Mouse (Mus musculus) layer of hippocampus, postnatal 10 days (tissue): Measurements from ENCODE around the gene Bbs9. TPM values are rescaled to one million over a fixed set of nuclear protein-coding genes. Genes with fewer than 3 reads are reported as not detected.
"Not testable (repeated sequence)": the region's sequence is repeated elsewhere in the genome, so short reads cannot be mapped to it uniquely, and the experiment has no call there.

Experiments used
- DNase-seq, 2 experiments: peaks; one replicate each; pipeline ENCODE4 v3.0.0; 2021; ENCODE audit warnings: low spot score in 2 of 2
- total RNA-seq, 2 experiments: library from RNA; stranded (reverse); gene quantifications; 2 replicates each; pipeline ENCODE4 v1.2.3; 2021

Bbs9 gene
- total RNA-seq, 2 experiments from 2014 or later = 22.3 to 22.4 TPM

- no peak for DNase-seq
Measured at GRCm38 (mm10) chr9:22829212-22829960, 353.9 kb downstream of the Bbs9 start.

DNA sequence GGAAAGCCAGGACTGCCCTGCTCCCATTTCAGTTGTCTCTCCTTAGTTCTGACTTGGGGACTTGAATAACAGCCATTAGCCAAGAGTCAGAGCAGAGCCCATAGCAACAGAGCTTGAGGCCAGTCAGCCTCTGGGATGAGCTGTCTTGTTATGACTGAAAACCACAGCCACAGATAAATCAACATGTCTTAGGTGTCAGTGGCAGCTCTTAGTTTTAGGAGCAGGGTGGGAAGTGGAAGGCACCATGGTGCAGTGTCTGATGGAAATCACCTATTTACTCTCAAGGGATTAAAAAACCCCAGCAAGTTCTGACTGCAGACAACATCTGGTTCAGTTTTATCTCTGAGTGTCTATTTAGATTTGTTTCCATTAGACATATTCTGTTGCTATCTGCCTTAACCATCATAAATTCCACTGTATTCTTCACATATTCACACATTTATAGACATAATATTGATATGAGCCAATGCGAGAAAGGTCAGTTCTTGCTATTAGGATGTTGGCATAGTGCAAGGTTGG is 359.5 kb downstream of the Bbs9 start:
- DNase-seq = no peak

- no peak for DNase-seq
Measured at GRCm38 (mm10) chr9:22837000-22837399, 361.5 kb downstream of the Bbs9 start.

DNA sequence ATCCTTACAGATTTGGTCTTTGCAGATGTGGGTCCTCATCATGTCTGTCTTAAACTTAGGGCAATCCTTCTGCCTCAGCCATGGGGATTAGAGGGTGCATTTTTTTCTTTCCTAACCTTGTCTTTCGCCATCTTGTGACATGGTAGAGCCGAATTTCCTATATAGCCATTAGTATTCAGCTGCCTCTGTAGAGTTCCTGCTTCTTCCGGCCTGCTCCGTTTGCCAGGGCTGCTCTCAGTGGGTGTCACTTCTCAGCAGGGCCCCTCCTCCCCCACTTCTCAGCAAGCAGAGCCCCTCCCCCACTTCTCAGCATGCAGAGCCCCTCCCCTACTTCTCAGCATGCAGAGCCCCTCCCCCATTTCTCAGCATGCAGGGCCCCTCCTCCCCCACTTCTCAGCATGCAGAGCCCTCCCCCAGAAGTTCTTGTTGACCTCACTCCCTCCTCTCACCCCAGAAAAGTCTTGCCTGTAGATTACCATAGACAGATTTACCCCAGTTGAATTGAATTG is 362.2 kb downstream of the Bbs9 start:
- no peak for DNase-seq

DNA sequence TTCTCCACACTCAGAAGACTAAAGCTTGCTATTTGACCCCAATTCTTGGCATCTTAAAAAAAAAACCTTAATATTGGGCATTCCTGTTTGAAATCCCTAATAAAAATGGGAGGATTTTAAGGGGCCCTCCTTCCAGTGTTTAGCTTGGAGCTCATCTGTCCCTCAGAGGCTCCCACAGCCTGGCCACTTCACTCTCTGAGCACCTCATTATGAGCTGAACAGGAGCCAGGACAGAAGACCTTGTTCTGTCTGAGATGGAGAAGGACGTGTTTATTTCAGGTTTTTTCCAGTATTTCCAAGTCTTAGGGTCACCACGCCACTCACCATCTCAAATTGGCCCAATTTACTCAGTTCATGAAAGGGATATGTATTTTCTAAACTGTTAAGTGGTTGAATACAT is 370.5 kb downstream of the Bbs9 start:
- no peak for DNase-seq

DNA sequence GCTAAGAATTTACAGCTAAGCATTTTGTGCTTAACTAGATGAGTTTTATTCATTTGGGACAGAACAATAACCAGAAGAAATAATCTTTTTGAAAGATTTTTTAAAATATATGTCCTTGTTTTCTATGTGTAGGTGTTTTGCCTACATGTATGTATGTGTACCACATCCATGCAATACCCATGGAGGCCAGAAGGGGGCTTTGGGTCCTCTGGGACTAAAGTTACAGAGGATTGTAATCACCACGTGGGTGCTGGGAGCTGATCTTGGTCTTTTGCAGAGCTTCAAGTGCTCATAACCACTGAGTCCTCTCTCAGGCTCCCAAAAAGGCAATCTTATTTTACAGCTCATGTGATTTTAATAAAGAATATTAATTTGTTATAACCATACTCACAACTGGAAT is 371.3 kb downstream of the Bbs9 start:
- no peak for DNase-seq

GRCm38 (mm10) chr9:22848800-22849199 is 373.3 kb downstream of the Bbs9 start:
- no peak for DNase-seq

GRCm38 (mm10) chr9:22849212-22849611 is 373.7 kb downstream of the Bbs9 start:
- DNase-seq = no peak

DNA sequence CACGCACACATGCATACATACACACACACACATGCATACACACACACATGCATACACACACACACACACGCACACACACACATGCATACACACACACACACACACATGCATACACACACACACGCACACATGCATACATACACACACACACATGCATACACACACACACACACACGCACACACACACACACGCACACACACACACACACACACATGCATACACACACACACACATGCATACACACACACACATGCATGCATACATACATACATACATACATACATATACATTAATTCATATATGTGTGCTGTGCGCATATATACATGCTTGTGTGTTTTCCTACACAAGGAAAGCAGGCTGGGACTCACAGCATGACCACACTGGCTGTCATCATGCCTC is 393.6 kb downstream of the Bbs9 start:
- DNase-seq = not testable (repeated sequence)

DNA sequence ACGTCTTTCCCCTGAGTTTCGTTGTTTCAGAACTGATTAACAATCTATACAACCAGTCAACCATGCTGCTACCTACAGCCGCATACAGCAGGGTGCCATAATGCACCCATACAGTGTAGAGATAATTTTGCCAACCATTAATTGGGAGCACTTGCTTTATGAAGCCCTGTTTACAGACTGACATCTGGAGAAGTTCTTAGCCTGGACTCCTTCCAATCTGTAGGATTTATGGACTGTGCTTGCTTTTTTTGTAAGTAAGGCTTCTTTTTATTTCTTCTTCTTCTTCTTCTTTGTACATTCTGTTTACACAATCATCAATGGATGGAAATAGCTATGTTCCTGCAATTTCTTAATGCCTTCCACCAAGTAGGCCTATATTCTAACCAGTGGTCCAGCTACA is 395.1 kb downstream of the Bbs9 start:
- no peak for DNase-seq

DNA sequence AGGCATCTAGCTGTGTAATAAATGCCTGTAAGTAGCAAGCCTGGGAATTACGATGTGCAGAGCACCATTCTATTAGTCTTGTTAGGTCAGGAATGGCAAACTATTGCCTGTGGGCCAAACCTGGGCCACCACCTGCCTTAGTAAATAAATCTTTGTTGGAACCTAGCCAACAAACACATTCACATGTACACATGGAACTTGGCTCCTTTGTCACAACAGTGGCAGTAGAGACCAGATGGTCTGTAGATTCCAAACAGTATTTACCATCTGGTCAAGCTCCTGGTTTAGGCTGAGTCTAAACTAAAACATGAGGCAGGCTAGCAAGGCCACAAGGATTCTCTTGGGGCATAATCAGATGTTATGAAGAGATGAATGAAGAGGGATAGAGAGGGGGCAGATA is 399.7 kb downstream of the Bbs9 start:
- DNase-seq = no peak

- DNase-seq = no peak
Measured at GRCm38 (mm10) chr9:22879266-22879665, 403.8 kb downstream of the Bbs9 start.

GRCm38 (mm10) chr9:22886351-22886750 is 410.8 kb downstream of the Bbs9 start:
- no peak for DNase-seq

- DNase-seq = no peak
Measured at GRCm38 (mm10) chr9:22905434-22905833, 429.9 kb downstream of the Bbs9 start.

DNA sequence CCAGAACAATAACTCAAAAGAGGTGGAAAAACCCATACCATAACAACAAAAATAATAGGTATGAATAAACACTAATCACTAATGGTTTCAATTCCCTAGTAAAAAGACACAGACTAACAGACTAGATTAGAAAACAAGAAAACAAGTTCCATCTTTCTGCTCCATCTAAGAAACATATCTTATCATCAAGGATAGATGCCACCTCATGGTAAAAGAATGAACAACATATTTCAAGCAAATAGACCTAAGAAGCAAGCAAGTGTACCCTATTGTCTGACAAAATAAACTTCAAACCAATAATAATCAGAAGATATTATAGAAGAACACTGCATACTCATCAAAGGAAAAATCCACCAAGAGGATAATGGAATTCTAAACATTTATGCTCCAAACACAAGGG is 441.3 kb downstream of the Bbs9 start:
- no peak for DNase-seq

DNA sequence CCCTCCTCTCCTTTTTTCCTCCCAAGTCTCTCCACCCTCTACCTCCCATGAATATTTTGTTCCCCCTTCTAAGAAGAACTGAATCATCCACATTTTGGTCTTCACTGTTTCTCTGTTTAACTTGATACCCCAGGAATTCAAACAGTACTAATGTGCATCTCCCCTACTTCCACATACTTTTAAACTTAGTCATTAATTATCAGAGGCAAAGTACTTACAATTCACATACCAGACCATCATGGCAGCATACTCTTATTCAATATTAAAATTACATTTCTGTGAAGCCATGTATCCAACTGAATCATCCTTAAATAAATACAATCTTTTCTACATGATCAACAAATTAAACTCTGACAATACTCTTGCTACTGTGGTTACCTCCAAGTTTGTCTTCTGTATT is 460.1 kb downstream of the Bbs9 start:
- DNase-seq = no peak

Other genes with a start within 250 kb of the Bbs9 start
- gene Zfp599, start 215.8 kb upstream of the Bbs9 start, total RNA-seq = 1 to 10 TPM; 5.6 to 6.0 TPM
- gene Zfp810, start 168.1 kb upstream of the Bbs9 start, total RNA-seq = 10 to 100 TPM; 18.7 to 25.4 TPM
- 10 to 100 TPM; 10.1 to 11.2 TPM for gene Anln, start 86.5 kb upstream of the Bbs9 start, total RNA-seq
- 1 to 10 TPM; 9.3 to 9.5 TPM for gene 9530077C05Rik, start 64.2 kb upstream of the Bbs9 start, total RNA-seq
- gene Gm17545, start 21.4 kb upstream of the Bbs9 start, total RNA-seq = not detected
- gene Rp9, start 6.0 kb upstream of the Bbs9 start, total RNA-seq = 10 to 100 TPM; 36.2 to 40.7 TPM